Comparison of ENCODE assay signal across 8 mouse cellular contexts in the genomic region with DNA sequence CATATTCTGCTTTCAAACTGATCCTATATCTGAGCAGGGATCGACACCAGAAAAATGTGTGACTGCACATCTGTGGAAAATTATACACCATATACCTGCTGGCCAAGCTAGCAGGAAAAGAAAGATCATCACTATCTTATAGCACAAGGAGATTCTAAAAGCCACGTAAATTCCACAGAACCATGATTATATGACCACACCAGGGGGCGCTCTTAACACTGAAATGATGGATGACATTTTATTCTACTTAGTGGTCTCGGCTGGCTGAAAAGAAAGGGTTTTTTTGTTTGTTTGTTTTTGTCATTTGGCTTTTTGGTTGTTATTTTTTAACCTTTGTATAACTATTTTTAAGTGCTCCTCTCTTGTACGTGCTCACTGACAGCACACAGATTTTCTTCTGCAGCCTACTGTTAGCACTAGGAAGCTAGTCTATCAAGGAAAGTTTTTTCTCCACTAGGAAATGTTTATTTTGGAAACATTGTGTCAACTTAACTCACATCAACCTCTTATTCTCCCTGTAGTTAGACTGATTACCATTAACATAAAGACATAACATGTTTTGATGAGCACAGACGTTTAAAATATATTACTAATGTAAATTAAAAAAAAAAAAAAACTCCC. TPM values are rescaled to one million over a fixed set of nuclear protein-coding genes. Genes with fewer than 3 reads are reported as not detected.
A peak's percentile ranks its signal among the peaks of the same experiment; 100 is the strongest.
DNase-seq lines count a peak whose midpoint lies in the region; ATAC-seq and TF ChIP-seq lines count a peak whose summit lies in the region.

No protein-coding gene starts in this region.

- peak; percentile 37 to 80; a peak in 3 of 4 replicates for TF ChIP-seq CTCF in CH12.LX (conservative IDR thresholded peaks at IDR 0.05 in 1 of 2, IDR thresholded peaks at IDR 0.05 in 1 of 2; ENCODE audit: low read depth in 2 of 2, low read length in 2 of 2)

- peak; percentile 84 for TF ChIP-seq RAD21 in CH12.LX (IDR thresholded peaks at IDR 0.05; ENCODE audit: low read depth, low read length)

- DNase-seq in 416B (ENCODE audit: low read depth) (peak; percentile 61), CH12.LX (ENCODE audit: extremely low read depth) (peak; percentile 67)
- peak; percentile 56 to 76 for DNase-seq in cerebellum, adult 18-20 months
- peak; percentile 54 for DNase-seq in kidney, adult 9 months
- DNase-seq in limb, embryonic 10.5 days (ENCODE audit: low spot score), result peak; percentile 65
- DNase-seq in spleen, adult 12 weeks (ENCODE audit: low spot score), result no peak

- no peak overlapping the region for H3K9ac ChIP-seq in CH12.LX (ENCODE audit: insufficient read depth, low read depth)
- H3K9ac ChIP-seq in forebrain, embryonic 16.5 days (replicated peaks; ENCODE audit: low read depth, low read length), result no peak overlapping the region
- no peak overlapping the region for H3K9ac ChIP-seq in neural tube, embryonic 14.5 days (replicated peaks; ENCODE audit: low read depth, low read length)

- no peaks in the 10 kb centered on the region for H3K27me3 ChIP-seq in CH12.LX (replicated peaks)
- H3K27me3 ChIP-seq in forebrain, embryonic 16.5 days (replicated peaks; ENCODE audit: control insufficient read depth, insufficient read depth, low read length), result no peaks in the 10 kb centered on the region
- no peaks in the 10 kb centered on the region for H3K27me3 ChIP-seq in limb, embryonic 10.5 days (ENCODE audit: low read depth, poor library complexity, severe bottlenecking)
- H3K27me3 ChIP-seq in neural tube, embryonic 14.5 days (ENCODE audit: control insufficient read depth, insufficient read depth, low read length), result no peaks in the 10 kb centered on the region

- no peak overlapping the region for H3K4me3 ChIP-seq in CH12.LX (replicated peaks in 1 of 3; ENCODE audit: low read depth in 2 of 3, low read length in 2 of 3, poor library complexity in 1 of 3)
- no peak overlapping the region for H3K4me3 ChIP-seq in forebrain, embryonic 16.5 days (replicated peaks; ENCODE audit: low read length)
- no peak overlapping the region for H3K4me3 ChIP-seq in limb, embryonic 10.5 days
- no peak overlapping the region for H3K4me3 ChIP-seq in neural tube, embryonic 14.5 days (ENCODE audit: low read depth, low read length)

- peak; percentile 54 for ATAC-seq in forebrain, embryonic 16.5 days
- ATAC-seq in neural tube, embryonic 14.5 days (ENCODE audit: low read depth), result peak; percentile 56; the same call in 1 of the 2 replicates

- H3K9me3 ChIP-seq in CH12.LX (replicated peaks; ENCODE audit: low read length), result no peaks in the 10 kb centered on the region
- no peaks in the 10 kb centered on the region for H3K9me3 ChIP-seq in forebrain, embryonic 16.5 days (ENCODE audit: control insufficient read depth, low read length)
- no peaks in the 10 kb centered on the region for H3K9me3 ChIP-seq in limb, embryonic 10.5 days (replicated peaks)
- no peaks in the 10 kb centered on the region for H3K9me3 ChIP-seq in neural tube, embryonic 14.5 days (ENCODE audit: control insufficient read depth, low read length)

- H3K79me2 ChIP-seq in CH12.LX (replicated peaks; ENCODE audit: control insufficient read depth, extremely low read depth, insufficient read depth, poor library complexity, severe bottlenecking), result no peaks in the 10 kb centered on the region

- H3K4me1 ChIP-seq in CH12.LX (ENCODE audit: control insufficient read depth in 1 of 2, insufficient read depth in 2 of 2), result no peaks in the 10 kb centered on the region
- no peaks in the 10 kb centered on the region for H3K4me1 ChIP-seq in forebrain, embryonic 16.5 days (replicated peaks; ENCODE audit: control insufficient read depth, insufficient read depth, low read length)
- no peaks in the 10 kb centered on the region for H3K4me1 ChIP-seq in limb, embryonic 10.5 days
- no peaks in the 10 kb centered on the region for H3K4me1 ChIP-seq in neural tube, embryonic 14.5 days (ENCODE audit: control insufficient read depth, insufficient read depth, low read length)

- 18% methylated on average over 6 of the region's 6 CpGs for WGBS in forebrain, embryonic 16.5 days
- WGBS in limb, embryonic 10.5 days, result 27% methylated on average over 6 of the region's 6 CpGs
- 27% methylated on average over 6 of the region's 6 CpGs for WGBS in neural tube, embryonic 14.5 days

- in situ Hi-C loops in CH12.LX (cut with MboI; ENCODE audit: low pct_ligation_motif_present, low pct_unique_long_range_greater_than_20kb, low sequenced_read_pairs), result loop anchor here (10.0 kb wide), 1 partner anchor 593 kb away; no protein-coding TSS in a partner anchor

- no peak for TF ChIP-seq EP300 in CH12.LX (IDR thresholded peaks at IDR 0.05; ENCODE audit: low read length)

- no peak for TF ChIP-seq POLR2A in CH12.LX (IDR thresholded peaks at IDR 0.05; ENCODE audit: low read depth, low read length)

- H3K27ac ChIP-seq in CH12.LX (ENCODE audit: insufficient read depth, low read depth), result no peak overlapping the region
- no peak overlapping the region for H3K27ac ChIP-seq in forebrain, embryonic 16.5 days (ENCODE audit: low read length)
- no peak overlapping the region for H3K27ac ChIP-seq in limb, embryonic 10.5 days
- H3K27ac ChIP-seq in neural tube, embryonic 14.5 days (ENCODE audit: low read depth, low read length), result no peak overlapping the region

- H3K4me2 ChIP-seq in CH12.LX (ENCODE audit: insufficient read depth, low read depth, poor library complexity, severe bottlenecking), result no peak overlapping the region
- no peak overlapping the region for H3K4me2 ChIP-seq in forebrain, embryonic 16.5 days (ENCODE audit: low read length)
- H3K4me2 ChIP-seq in neural tube, embryonic 14.5 days (ENCODE audit: low read depth, low read length), result no peak overlapping the region

- dilution Hi-C loops in CH12.LX (cut with MboI; ENCODE audit: extremely low pct_ligation_motif_present, extremely low pct_unique_long_range_greater_than_20kb, low sequenced_read_pairs), result no loop called here

- no peaks in the 10 kb centered on the region for H3K36me3 ChIP-seq in CH12.LX (replicated peaks in 1 of 2; ENCODE audit: control insufficient read depth in 1 of 2, insufficient read depth in 1 of 2, low read length in 1 of 2)
- no peaks in the 10 kb centered on the region for H3K36me3 ChIP-seq in forebrain, embryonic 16.5 days (ENCODE audit: control insufficient read depth, insufficient read depth)
- no peaks in the 10 kb centered on the region for H3K36me3 ChIP-seq in limb, embryonic 10.5 days
- H3K36me3 ChIP-seq in neural tube, embryonic 14.5 days (ENCODE audit: control insufficient read depth, insufficient read depth, low read length), result no peaks in the 10 kb centered on the region

TF ChIP-seq in CH12.LX, 34 proteins besides CTCF, POLR2A, EP300 and RAD21:
- TF ChIP-seq ZMIZ1 (IDR thresholded peaks at IDR 0.05; ENCODE audit: low read depth, low read length) (no peak), PAX5 (IDR thresholded peaks at IDR 0.05; ENCODE audit: low read length) (no peak), POLR2AphosphoS2 (IDR thresholded peaks at IDR 0.05; ENCODE audit: low read depth, low read length) (no peak), IRF4 (IDR thresholded peaks at IDR 0.05; ENCODE audit: low read depth, low read length) (no peak), USF1 (IDR thresholded peaks at IDR 0.05; ENCODE audit: low read depth, low read length) (no peak), KAT2A (IDR thresholded peaks at IDR 0.05; ENCODE audit: insufficient replicate concordance, low read length) (no peak), MYC (IDR thresholded peaks at IDR 0.05; ENCODE audit: low read depth, low read length) (0 out of 2 replicates have a peak, but pooled peaks have one; percentile 22), SMC3 (IDR thresholded peaks at IDR 0.05; ENCODE audit: low read depth, low read length) (peak; percentile 74), TCF12 (IDR thresholded peaks at IDR 0.05; ENCODE audit: low read depth, low read length) (no peak), E2F4 (IDR thresholded peaks at IDR 0.05; ENCODE audit: insufficient replicate concordance, low read depth, low read length) (no peak), TBP (conservative IDR thresholded peaks at IDR 0.05; ENCODE audit: low read depth, low read length) (no peak), ZC3H11A (IDR thresholded peaks at IDR 0.05; ENCODE audit: low read depth, low read length) (peak; percentile 51)

RNA-seq across cellular contexts. Expression of gene Cox7b2, which starts 45.8 kb away (rescaled TPM):
- not detected in 2 replicates for total RNA-seq in CH12.LX (2012; rRNA removed)
- total RNA-seq in CH12.LX (2014; rRNA removed), result not detected in 2 replicates
- not detected in 2 replicates for polyA plus RNA-seq in CH12.LX (2012; ENCODE audit: insufficient read length, low read depth)
- 0.72 TPM in 1 of 2 replicates, not detected in the other for polyA plus RNA-seq in forebrain, embryonic 16.5 days (2015; fragmentation: Nextera tagmentation; extraction: Ambion mirVana)
- polyA plus RNA-seq in limb, embryonic 10.5 days (2016; fragmentation: Nextera tagmentation; extraction: Ambion mirVana), result not detected in 2 replicates
- 0.55 TPM in 1 of 2 replicates, not detected in the other for polyA plus RNA-seq in neural tube, embryonic 14.5 days (2014; fragmentation: Nextera tagmentation; extraction: Ambion mirVana)
